Mouse (Mus musculus) frontal cortex, postnatal 36 days (tissue): Measurements from ENCODE around the gene Ufd1.

Source experiments
- DNase-seq, 2 experiments: peaks; one replicate each; pipeline ENCODE4 v3.0.0; 2022; ENCODE audit warnings: low spot score in 2 of 2

Gene Ufd1

DNA sequence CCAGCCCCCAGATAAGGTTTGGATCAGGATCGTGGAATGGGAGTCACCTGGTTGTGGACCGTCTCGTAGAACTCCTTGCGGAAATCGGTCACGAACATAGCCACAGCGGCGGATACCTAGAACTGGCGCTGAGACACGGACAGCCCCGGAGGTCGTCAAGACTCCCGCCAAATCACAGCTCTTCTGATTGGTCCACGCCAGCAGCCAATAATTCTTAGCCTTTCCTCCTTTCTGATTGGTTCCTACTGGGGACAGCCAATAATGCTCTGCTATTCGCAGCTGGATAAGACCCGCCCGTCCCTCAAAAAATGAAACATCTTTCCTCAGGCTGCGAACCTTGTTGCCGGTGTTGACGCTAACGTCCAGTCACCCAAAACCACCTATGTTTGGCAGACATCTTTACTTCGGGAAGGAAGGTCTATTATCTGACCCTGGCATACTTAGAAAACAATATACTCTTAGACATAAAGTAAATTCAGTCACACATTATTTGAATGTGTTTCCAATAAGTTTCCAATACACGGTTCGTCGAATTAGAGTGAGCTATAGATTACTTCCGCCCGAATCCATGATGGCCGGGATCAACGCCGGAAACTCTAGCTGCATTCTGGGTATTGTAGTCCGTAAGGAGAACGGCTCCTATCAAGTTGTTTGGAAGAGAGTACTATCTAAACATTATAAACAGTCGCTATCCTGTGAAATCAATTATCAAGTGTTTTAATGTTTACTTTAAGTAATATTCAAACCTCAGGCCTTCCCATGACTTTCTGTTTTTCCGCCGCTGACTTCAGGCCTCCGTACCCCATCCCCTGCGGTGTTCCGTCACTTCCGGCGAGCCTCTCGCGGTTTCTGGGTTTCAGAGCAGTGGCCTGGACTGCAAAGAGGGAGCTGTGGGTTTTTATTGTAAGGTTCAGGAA, at the start of gene Ufd1, which contains the start of gene Cdc45:
Gene Ufd1, plus strand, starts transcription at position 312 of the 917 bp plus-strand sequence.
Gene Cdc45, minus strand, starts transcription at position 520 of the 917 bp plus-strand sequence.
- peak; percentile 86 to 93 for DNase-seq

- no peak for DNase-seq
Measured at GRCm38 (mm10) chr16:18762960-18763359, 48.6 kb upstream of the Ufd1 start.

DNA sequence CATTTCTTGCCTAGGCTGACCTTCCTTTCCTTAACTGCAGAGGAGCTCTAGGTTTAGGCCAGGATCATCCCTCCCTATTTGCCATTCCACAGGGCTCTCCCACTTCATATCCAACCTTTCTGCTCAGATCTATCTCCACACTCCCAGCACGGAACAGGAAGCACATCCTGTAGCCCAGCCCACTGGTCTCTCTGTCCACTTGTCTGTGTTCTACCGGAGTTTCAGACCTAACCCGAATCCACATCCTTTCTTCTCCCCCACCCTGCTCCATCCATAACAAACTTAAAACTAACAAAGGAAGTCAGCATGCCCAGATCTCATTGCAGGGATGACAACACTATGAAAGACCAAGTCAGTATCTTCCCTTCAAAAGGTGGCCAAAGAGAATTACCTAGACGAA, 45.2 kb upstream of the Ufd1 start:
- no peak for DNase-seq

- no peak for DNase-seq
Measured at GRCm38 (mm10) chr16:18769501-18769900, 42.1 kb upstream of the Ufd1 start.

DNA sequence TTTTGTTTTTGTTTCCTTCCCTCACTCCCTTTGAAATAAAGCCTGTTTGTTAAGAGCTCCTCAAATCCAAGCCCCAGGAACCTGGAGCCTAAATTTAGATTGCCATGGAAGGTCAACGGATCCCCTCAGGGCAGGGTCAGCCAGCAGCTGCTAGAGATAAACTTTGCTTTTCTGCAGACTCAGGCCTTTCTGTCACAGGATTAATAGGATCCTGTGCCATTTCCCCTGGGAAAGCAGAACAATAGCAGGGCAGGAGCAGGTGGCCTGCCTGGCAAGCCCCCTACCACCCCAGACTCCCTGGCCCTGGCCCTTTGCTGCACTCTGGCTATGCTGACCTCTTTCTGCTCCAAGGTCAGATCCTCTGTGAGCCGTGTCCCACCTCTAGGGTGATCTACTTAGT, 37.6 kb upstream of the Ufd1 start:
- DNase-seq, result no peak

DNA sequence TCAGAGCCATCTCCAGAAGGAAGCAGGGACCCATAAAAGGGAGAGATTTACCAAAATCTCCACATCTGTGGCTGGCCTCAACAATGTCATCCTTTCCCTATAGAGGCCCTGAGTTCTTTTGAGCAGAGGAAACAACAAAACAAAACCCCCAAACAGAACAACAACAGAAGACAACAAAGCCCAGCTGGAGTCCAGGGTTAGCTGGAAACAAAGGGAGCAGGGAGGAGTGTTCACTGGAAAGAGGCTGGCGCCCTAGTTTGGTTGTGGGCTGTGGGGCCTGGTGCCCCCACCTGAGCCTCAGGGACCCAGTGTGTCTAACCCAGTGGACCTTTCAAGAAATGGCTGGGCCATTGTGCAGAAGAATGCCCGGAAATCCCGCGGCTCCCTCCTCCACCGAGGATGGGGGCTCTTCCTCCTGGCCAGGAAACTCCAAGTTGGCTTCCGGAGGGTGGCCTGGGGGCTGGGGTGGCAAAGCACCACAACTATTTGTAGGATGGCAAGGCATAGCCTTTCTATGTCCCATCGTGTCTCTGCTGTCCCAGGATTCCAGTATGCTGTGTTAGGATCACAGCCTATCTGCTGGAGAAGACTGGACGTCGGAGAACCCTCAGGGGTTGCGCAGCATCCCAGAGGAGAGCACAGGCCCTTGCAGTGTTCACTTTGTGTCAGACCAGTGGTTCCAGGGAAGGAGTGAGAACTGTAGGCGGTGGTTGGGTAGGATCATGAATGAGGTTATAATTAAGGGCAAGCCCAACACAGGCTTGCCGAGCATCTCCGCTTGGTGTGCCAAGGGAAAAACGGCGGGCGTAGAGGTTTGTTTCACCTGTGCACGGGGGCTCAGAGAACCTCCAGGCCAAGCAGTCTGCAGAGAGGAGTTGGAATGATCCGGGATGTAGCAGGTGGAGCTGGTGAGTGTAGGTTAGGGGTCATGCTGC, 35.7 kb upstream of the Ufd1 start:
- no peak for DNase-seq

DNA sequence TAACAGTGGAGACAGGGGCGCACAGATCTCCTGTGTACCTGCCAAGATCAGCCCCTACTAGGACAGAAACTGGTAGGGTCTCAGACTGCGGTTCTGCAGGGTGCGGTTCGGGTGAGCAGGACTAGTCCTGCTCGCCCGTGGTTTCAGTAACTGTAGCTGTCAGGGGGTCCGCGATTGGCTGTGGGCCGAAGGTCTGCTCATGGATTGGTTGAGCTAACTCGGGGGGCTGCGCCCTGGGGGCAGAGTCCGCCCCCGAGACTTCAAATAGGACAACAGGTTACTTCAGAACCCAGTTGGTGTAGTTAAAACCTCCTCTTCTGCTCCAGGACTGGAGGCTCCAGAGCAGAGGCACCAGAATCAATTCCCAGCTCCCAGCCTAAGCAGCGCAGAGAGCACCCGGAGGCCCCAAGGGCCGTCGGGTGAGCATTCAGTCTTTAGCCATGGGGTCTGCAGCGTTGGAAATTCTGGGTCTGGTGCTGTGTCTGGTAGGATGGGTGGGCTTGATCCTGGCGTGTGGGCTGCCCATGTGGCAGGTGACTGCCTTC, 35.0 kb upstream of the Ufd1 start, which contains the start of gene Cldn5:
Gene Cldn5, plus strand, starts transcription at position 292 of the 545 bp plus-strand sequence.
- no peak for DNase-seq

DNA sequence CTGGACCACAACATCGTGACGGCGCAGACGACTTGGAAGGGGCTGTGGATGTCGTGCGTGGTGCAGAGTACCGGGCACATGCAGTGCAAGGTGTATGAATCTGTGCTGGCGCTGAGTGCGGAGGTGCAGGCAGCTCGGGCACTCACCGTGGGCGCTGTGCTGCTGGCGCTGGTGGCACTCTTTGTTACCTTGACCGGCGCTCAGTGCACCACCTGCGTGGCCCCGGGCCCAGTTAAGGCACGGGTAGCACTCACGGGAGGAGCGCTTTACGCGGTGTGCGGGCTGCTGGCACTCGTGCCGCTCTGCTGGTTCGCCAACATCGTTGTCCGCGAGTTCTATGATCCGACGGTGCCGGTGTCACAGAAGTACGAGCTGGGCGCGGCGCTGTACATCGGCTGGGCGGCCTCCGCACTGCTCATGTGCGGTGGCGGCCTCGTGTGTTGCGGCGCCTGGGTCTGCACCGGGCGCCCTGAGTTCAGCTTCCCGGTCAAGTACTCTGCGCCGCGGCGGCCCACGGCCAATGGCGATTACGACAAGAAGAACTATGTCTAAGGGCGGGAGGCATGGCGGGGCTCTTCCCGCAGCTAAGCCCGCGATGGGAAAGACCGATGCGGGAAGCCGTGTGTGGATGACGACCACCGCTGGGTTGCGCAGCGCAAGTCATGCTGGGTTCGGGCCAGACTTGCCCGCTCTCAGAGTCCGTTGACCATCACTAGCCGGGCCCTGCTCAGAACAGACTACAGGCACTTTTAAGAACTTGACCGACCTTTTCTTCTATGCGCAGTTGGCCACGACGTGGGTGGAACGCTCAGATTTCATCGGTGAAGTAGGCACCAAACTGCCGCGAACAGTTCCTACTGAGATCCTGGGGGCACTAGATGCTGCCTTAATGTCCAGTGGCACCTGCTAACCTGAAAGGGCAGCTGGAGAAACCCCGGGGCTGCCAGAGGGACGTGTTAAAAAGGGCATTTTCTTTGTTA, 34.2 kb upstream of the Ufd1 start:
- DNase-seq, result no peak

DNA sequence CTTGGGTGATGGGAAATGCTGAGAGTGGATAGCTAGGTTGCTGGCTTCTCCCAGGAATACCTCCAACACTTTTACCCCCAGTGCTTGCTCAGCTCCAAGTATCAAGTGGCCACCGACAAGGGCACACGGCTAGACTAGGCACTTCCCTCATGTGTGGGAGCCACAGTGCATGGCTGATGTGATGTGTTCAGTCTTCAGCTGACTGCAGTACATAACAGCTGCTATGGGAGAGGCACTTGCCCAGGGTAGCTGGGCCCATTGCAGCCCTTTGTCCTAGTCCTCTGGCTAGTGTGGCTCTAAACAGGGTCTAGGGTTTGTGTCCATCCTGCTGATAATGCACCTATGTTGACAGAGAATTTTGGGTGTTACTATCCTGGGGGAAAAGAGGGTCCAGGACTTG, 33.1 kb upstream of the Ufd1 start:
- DNase-seq, result no peak

GRCm38 (mm10) chr16:18781810-18782209, 29.8 kb upstream of the Ufd1 start:
- DNase-seq, result no peak

DNA sequence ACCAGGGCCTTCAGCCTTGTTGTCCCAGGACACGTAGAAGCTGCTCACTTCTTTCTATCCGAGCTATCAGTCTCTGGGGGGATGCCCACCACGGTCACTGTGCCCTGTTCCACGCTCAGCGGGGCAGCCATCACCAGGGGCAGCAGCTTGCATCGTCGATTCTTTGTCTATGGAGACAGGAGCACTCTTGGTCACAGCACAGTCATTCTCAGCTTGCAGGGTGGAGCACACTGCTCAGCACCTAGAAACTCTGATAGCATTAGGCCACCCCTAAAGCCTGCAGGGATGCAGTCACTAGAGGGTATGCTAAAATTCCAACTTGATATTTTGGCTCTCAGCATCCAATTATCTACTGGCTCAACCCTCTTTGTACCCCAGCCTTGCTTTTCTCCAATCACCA, 26.6 kb upstream of the Ufd1 start:
- DNase-seq, result no peak

GRCm38 (mm10) chr16:18785485-18785884, 26.1 kb upstream of the Ufd1 start:
- no peak for DNase-seq

DNA sequence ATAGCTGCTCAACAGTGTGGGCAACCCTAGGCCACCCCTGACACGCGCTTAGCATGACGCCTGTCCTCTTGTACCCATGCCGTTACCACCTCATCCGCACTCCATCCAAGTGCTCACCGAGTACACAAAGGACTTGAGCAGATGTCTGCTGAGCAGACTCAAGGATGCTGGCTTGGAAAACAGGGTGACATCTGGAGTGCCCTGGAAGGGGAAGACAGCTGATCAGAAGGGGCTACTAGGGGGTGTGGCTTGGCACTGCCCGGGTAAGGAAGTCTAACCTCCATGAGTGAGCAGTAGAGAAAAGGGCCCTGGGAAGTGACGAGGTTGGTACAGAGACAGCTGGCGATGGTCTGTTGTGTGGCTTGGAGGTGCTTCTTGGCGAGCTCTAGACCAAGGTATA, 24.9 kb upstream of the Ufd1 start:
- no peak for DNase-seq

GRCm38 (mm10) chr16:18788627-18789406, 22.8 kb upstream of the Ufd1 start:
- DNase-seq, result no peak

- DNase-seq, result peak; percentile 16 to 46
Measured at GRCm38 (mm10) chr16:18795223-18795899, 16.2 kb upstream of the Ufd1 start.

DNA sequence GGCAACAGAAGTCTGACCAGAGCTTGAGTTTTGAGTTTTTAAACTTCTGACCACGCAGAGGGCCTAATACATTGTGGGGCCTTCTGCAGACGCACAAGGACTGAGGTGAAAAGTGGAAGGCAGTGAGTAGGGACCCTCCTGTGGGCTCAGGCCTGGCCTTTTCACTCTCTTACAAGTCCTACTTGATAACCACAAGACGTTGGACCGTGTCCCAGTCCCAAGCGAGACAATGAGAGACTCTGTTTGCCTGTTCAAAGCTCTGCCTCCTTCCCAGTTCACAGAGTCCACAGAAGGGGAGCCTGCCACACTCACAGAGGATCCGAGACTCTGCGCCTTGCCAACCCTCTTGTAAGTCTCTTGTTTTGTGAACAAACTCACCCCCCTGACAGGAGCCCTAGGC, 14.9 kb upstream of the Ufd1 start:
- DNase-seq, result no peak

DNA sequence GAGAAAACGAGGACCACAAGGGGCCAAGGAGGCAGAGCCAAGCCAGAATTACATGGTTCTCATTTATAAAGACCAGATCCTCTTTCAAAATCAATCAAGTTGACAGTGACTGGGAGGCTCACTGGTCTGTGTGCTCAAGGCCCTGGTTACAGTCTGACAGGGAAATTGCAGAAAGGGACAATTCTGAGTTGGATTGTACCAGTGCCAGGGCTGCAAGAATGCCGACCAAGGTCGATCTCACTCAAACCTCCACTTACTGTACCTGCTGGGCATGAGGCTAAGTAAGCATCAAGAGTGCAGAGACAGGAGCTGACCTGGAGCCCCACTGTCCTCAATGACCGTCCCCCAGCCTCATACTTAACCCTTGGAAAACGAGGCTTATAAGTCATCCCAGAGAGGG, 13.4 kb upstream of the Ufd1 start:
- DNase-seq, result no peak

DNA sequence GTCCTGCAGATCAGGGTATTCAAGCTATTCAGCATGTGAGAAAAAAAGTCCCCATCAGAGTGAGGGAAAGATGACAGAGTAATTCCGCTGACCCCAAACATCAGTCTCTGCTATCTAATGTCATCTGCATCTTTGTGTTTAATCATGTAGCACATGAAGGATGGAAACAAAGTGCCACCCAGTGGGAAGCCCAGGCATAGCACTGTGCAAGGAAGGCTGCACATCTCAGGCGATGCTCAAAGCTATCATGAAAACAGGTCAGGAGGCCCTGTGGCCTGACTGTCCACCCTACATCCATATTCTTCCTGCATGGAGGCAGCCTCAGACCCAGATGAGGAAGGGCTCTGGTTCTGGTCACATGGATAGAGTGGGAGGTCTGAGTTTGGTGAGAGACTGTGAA, 12.7 kb upstream of the Ufd1 start:
- peak; percentile 56 to 85 for DNase-seq

GRCm38 (mm10) chr16:18805746-18806145, 5.8 kb upstream of the Ufd1 start:
- no peak for DNase-seq
